Mouse (Mus musculus) hematopoietic stem cell, adult 5-6 weeks (primary cell): ENCODE measurements around the gene Cd247. TPM values are rescaled to one million over a fixed set of nuclear protein-coding genes. Genes with fewer than 3 reads are reported as not detected.
A peak's percentile ranks its signal among the peaks of the same experiment; 100 is the strongest.

Experiments used
- ATAC-seq, 2 experiments: fragments of 125-278 bp in 1 of 2; replicated peaks in 1 of 2; 2 replicates each; pipeline ENCODE4 v1.8.0; 2016 to 2017; ENCODE audit warnings: inconsistent platforms in 2 of 2, mild to moderate bottlenecking in 2 of 2, moderate number of reproducible peaks in 2 of 2, low read depth in 1 of 2, moderate TSS enrichment in 1 of 2; ENCODE audit not compliant: low FRiP score in 2 of 2, poor library complexity in 2 of 2, severe bottlenecking in 2 of 2, insufficient read depth in 1 of 2, low TSS enrichment in 1 of 2
- total RNA-seq: library from RNA; stranded (forward); fragments of 172-1452, 232-1000 nt; gene quantifications from 2 replicates; pipeline ENCODE4 v1.2.3, GENCODE M21; 2017

Gene Cd247
- total RNA-seq, 1 experiment from 2014 or later: 3.6 TPM

DNA sequence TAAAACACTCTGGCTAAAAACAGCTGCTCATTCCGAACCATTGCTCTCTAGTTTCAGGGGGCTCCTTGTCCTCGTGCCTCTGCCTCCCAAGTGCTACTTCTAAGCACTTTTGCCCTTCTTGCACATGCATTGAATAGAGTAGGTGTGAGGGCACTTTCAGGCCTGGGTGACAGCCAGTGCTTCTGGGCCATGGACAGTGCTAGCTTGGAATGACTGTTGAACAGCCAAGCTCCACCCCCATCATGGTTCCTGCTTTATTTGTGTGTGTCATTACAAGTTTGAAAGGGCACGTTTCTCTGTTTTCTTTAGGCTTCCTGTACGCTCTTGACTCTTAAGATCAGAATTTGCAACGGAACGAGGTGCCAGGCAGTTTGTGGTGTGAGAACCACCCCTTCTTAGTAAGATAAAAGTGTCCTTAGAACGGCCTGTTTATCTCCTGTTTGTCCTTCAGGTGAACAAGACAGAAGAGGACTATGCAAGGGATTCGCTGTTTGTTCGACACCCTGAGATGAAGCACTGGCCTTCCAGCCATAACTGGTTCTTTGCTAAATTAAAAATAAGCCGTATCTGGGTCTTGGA lies 18.2 kb upstream of the Cd247 start:
- ATAC-seq: no peak

DNA sequence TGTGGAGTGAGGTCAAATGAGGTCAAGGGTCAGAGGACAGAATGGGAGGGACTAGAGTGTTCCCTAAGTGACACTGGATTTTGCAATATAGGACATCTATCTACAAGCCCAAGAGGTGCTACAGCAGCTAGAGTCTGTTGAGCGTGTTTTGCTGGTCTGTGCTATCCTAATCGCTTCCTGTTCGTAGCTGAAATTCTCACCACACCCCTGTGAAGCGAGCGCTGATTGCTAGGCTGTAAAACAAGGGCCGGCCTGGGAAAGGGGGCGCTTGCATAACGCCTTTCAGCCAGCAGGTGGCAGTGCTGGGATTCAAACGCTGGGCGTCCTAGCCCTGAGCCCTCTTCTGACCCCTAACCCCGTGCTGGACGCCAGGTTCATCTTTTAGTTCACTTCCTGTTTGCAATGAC lies 17.0 kb upstream of the Cd247 start:
- ATAC-seq: peak; percentile 71 to 80

DNA sequence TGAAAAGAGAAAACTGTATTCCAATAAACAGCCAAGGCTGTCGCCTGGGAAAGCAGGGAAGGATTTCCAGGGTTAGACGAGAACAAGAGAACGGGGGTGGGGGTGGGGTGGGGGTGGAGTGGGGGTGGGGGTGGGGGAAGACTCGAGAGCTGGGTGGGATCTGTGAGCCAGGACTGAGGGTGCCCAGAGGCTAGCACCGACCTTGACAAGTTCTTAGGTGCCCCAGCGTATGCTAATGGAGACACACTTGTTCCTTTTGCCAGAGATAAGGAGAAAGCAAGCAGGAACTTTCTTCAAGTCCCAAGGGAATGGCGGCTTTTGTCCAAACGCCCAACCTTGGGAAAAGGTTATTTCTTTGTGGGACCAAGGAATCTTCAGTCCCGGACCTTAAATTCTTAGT lies 16.5 kb upstream of the Cd247 start:
- no peak for ATAC-seq

DNA sequence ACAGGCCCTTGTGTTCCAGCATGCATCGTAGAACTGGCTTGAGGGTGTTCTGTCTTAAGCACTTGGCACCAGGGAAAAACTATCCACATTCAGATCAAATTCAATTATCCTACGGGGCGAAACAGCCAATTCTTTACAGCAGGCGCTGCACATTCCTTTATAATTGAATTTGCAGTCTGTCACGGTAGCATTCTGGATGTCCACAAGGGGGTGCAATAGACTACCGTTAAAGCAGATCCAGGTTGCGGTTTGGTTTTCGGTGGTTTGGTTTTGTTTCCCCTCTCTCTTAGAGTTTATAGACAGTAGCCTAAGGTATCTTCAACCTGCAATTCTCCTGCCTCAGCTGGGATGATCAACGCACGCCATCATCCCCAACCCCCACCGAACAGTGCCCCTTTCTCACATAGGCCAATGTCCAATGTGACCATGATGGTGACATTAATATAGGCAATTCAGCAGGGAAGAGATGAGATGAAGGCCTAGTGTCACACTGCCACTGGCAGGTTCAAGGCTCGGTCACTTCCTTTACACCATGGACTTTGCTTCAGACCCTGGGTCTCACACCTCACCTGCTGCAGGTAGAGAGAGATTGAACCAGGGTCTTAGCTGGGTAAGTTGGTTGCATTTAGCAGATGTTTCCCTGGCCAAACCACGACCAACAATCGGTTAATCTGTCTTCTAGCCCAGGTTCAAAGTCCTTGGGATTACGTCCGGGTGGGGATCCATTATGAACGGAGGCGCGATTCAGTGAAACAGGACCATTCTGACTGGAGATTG lies 12.8 kb upstream of the Cd247 start:
- peak; percentile 28 to 47; a peak in 2 of 4 replicates for ATAC-seq

DNA sequence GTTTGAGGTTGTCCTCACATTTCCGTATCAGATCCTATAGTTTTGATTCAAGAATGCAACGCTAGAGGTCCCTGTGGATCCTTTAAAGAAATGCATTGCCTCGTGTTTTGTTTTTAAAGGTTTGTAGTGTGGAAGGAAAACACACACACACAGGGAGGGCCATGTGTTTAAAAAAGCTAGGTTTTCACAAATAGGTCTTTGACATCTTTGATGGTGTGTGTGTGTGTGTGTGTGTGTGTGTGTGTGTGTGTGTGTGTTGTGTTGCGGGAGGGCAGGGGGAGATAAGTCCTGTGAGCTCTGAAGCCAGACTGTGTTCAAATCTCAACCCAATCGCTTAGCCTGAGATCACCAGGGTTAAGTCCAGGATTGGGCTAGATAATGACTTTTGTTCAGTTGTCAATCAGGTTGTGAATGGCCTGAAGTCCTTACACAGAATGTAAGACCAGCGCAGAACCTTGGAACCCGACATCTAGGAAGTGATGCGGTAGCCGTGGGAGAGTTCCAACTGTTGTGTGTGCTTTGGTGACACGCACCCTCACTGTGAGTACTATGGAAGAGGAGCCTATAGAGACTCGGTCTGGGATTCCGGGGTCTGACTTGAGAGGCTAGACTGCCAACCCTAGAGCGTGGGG lies 8.4 kb upstream of the Cd247 start:
- ATAC-seq: peak; percentile 33; a peak in 3 of 4 replicates

DNA sequence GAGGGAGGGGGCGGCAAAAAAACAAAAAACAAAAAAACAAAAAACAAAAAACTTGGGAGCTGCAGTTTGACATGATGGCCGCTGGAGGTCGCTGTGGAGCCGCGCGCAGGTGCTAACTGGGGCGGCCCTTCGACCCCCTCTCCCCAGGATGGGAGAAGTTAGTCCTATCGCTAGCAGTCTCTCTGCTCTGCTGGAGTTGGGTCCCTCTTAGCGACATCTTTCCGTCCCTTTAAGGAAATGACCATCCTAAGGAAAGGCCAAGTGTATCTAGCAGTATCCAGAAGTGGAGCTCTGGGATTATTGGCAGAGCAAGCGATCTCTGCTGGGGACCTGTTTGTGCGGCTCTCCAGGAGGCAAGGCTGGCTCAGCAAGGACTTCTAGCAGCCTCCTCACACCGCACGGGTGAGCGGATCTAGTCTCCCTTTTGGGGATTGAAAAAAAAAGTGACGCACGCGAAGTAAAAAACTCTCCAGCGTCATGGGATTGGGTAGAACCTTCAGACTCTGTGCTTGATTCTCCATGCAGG lies 7.8 kb upstream of the Cd247 start:
- ATAC-seq: peak; percentile 67 to 72

DNA sequence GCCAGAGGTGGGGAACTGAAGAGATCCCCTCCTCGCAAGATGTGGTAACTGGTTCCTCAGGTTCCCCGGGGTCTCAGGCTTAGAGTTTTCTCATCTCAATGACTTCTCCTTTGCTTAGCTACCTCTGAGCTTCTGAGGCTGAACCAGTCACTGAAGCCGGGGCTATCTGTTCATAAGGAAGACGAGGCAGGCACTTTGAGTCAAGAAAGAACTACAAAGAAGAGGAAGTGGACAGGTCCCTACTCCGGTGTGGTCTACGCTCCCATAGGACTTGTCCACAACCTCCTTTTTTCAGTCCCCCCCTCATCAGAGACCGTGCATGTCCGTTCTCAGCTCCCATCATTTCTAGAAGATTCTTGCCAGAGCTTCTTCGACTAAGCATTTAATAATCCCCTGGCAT lies 7.1 kb upstream of the Cd247 start:
- ATAC-seq: peak; percentile 20 to 43; a peak in 2 of 4 replicates

DNA sequence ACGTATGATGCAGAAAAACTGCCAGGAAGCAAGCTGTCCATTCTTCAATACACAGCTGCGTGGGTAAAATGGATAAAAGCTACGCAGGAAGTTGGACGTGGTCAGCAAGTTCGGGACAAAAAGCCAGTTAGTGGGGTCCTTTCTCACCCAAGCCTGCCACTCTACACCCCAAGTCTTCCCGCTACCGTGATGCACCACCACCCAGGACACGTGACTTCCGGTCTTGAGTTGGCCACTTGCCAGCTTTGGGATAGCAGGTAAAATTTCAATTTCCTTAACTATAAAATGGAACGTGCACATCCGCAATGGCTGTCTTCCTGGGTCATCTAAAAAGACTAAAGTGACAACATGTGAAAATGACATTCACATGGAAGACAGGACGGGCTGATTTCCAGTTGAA lies 6.6 kb upstream of the Cd247 start:
- no peak for ATAC-seq

DNA sequence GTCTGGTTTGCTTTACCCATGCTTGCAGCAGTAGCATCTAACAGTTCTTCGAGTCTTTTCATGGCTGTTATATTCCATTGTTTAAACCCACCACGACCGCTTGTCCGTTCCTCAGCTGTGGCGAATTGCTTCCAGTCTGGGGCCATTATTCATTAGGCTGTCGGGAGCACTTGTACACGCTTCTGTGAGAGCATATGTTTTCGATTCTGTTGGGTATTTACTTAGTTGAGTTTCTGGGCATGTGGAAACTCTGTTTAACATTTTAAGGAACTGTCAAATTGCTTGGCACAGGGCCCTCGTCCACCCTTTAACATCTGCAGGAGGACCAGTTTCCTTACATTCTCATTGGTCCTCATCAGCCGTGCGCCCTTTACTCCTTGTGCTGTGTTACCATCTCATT lies 2.2 kb upstream of the Cd247 start:
- ATAC-seq: peak in 1 of 2 experiments; percentile 29; a peak in 1 of 4 replicates

DNA sequence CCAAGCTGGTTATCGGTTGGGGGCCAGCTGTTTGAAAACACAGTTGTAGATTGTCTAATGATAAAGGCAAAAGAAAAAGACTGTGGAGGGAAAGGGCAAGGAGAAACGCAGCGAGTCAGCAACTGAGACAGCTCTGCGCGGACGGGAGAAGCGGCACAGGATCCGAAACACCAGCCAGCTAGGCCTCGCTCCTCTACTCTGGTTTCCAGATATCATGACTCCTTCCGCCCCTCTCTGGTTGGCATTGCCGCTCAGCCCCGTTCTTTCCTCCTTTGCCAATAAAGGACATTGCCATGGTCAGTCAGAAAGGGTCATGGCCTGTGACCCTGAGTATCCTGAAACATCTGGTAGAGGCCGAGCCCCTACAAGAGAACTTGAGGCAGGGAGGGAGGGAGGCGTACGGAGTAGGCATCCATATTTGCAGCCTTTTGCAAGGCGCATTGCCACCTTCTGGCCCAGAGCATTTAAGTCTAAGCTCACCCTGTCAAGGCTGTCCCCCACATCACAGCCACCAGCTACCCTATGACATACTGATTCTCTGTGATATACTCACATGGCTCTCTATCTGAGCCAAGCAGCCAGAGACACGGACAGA lies 682 bp downstream of the Cd247 start:
- no peak for ATAC-seq

DNA sequence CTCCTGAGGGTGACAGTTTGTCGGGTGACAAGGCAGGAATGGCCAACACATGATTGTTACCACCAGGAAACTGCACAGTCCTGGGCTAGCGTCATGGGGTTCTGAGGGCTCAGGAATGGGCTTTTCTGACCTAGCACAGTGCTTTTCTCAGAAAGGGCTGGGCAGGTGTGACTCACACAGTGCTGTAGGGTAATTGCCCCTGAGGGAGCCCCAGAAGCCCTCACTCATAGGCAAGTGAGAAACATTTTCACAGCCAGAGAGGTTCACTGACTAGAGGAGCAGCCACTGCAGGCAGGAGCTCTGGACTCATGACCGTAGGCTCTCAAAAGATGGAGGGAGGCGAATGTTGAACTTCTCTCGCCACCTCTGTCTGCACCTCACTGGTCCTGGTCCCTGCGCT lies 1.5 kb downstream of the Cd247 start:
- ATAC-seq: no peak

DNA sequence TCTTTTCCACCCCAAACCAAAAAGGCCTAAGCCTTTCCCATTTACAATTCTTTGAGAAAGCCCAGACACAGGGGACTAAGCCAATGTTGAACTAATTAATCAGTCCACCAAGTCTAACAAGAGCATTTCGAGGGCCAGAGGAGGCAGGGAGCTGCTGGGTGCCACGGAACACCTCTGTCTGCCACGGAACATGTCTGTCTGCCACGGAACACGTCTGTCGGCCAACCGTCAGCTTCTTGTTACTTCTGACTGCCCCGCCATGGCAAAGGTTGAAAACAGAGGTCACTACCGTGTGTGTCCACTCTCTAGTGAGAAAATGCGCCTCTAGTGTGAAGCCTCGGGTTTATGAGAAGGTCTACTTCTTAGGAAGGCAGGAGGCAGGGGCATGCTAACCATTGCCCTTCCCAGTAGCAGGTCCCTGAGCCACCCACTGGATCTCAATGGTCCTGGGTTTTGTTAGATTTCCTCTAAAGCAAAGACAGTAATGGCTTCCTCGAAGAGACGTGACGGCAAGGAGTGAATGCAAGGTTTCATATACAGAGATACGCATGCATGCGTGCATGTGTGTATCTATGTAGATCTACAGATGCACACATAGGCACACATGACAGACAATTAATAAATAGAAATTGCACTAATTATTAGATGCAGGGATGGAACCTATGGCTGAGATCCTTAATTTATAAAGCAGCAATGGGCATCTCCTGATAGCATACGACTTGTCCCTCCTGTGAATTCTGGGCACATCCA lies 2.2 kb downstream of the Cd247 start:
- ATAC-seq: no peak

DNA sequence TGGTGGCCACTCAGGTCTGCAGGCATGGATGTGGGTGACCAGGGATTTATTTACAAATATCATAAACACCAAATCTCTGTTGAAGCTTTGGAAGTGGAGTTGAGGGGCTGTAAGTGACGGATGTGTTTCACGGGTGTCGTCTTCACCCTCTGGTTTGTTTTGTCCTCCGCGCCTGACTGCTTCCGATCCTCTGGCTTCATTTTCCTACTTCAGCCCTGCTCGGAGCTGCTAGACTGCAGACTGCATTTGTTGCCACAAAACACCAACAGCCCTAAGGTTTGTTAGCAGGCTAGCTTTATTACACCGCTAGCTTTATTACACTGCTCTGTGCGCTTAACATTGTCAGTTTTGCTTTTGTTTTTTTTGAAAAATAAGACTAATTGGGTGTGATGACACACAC lies 2.9 kb downstream of the Cd247 start:
- no peak for ATAC-seq

DNA sequence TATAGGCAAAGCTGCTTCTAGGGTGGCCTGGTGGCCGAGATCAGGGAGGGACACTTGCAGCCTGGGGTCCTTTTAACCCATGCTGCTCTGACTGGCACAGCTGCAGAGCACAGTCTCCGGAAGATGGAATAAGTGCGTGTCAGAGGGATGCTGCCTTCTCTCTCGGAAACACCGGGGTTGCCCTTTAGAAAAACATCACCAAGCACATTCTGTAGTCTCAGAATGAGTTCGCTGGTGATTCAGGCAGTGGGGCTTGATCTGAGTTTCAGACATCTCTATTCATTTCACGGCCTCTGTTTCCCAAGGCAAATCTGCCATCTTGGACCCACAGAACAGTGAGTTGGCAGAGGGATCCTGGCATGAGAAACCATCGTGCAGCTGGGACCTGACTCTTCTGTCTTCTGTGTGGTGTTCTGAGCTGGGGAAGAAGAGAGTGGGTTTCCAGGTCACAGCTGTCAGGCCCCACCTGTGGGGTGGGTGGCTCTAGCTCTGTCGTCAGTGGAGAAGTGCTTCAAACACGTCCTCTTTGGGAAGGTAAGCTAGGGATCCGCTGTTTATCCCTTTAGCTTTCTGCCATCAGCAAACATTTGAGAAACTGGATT lies 13.3 kb downstream of the Cd247 start:
- ATAC-seq: no peak

DNA sequence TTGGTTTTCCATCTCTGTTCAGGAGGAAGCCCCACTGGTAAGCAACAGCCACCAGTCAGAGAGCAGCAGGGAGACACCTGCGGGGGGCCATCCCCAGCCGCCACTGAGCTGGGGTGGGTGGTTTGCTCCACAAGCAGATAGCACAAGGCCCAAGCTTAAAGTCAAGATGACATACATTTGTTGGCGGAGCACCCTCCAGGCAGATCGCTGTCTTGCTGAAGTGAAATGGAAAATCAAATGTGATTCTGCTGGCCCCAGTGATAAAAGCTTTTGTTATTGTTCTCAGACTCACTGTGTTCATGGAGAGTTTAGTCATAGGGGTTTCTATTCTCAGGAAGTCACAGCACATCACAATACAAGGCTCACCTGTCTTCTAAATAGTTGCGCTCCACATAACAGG lies 14.6 kb downstream of the Cd247 start:
- ATAC-seq: no peak

DNA sequence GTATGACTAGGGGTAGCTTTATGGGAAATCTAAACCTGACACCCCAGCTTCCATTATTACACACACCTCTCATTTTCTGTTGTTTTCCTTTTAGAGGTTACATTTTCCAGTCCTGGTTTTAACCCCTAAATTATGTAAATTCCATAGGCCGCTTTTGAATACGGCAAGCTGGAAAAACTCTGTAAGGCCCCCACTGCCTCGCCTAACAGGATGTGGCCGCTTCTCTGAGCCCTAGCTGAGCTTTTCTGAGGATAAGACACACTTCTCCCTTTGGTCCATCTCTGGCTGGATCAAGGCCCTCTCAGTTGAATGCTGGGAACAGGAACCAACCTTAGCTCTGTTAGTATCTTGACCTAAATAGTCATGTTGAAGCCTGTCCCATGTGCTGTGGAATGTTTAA lies 15.7 kb downstream of the Cd247 start:
- no peak for ATAC-seq

DNA sequence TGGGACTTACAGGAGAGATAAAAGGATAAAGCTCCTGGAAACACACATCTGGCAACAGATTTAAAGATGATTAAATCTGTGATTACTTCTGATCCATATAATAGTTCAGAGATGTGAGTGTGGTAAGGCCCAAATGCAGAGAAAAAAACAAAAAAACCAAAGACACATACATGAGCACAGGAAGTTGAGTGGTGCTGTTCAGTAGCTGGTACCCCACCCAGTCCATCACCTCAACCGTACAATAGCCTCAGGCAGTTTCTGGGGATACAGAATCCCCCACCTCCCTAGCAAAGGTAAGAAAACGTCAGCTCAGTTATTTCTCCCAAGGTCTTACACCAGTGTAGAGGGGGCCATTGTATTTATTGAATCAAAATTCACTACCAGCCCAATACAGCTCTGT lies 22.2 kb downstream of the Cd247 start:
- no peak for ATAC-seq
